Mouse (Mus musculus): Measurements from ENCODE around the gene Hif3a.

The Hif3a gene

GRCm38 (mm10) chr7:17017036-17017435 lies 45.2 kb downstream of the Hif3a start:
- ChIA-PET POLR2A (interaction anchor here in 3 of 4 experiments (0.5 to 1.9 kb wide), 8 partner anchors 10 to 220 kb away, joined by 3 to 5 read pairs (median 4); no protein-coding TSS in a partner anchor), CTCF (interaction anchor here (0.7 to 1.3 kb wide), 7 partner anchors 14 to 84 kb away, joined by 3 to 4 read pairs (median 3); no protein-coding TSS in a partner anchor)

- ChIA-PET POLR2A (interaction anchor here in 3 of 4 experiments (0.6 to 1.7 kb wide), 6 partner anchors 10 to 46 kb away, joined by 3 to 6 read pairs (median 4); no protein-coding TSS in a partner anchor), CTCF (interaction anchor here in 2 of 4 experiments (0.8 to 1.6 kb wide), 7 partner anchors 9 to 88 kb away, joined by 3 to 6 read pairs (median 4); no protein-coding TSS in a partner anchor)
Observed at GRCm38 (mm10) chr7:17015381-17015780, 46.8 kb downstream of the Hif3a start.

GRCm38 (mm10) chr7:17011909-17012590 lies 50.2 kb downstream of the Hif3a start:
- CTCF ChIA-PET = no interaction called here
- POLR2A ChIA-PET = interaction anchor here in 3 of 4 experiments (0.5 to 1.5 kb wide), 5 partner anchors 9 to 266 kb away, joined by 3 read pairs; no protein-coding TSS in a partner anchor

GRCm38 (mm10) chr7:17010010-17010347 lies 52.2 kb downstream of the Hif3a start:
- ChIA-PET POLR2A (no interaction called here), CTCF (interaction anchor here in 2 of 4 experiments (0.6 to 1.7 kb wide), 2 partner anchors 10 to 27 kb away, joined by 3 to 5 read pairs; partner anchors contain the start of gene Gm42372 (in 1 of the 2))

DNA sequence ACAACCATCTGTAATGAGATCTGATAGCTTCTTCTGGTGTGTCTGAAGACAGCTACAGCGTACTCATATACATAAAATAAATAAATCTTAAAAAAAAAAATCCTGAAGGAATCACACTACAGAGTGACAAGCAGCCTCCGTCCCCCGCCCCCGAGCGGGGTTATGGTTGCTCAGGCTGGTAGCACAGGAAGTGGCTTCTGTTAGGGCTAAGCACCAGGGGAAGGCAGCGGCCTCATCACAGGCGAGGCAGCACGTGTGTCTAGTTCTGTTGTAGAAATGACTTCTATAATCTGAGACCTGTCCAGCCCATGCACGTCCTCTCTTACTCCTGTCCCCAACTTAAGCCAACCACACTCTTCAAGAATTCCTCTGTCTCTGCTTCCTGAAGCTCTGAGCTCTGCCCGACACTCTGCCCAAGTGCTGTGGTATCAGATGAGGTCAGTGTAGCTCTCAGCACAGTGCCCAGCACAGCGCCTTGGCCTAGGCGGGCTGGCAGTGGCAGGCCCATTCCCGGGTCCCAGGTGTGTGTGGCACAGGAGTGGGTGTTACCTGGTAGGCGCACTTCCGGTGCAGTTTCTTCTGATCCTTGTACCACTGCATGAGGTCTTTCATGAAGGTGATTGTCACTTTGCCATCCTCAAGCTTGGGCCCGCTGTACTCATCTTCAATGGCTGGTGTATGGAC lies 52.8 kb downstream of the Hif3a start:
- ChIA-PET CTCF (interaction anchor here in 3 of 4 experiments (0.6 to 1.7 kb wide), 5 partner anchors 10 to 77 kb away, joined by 3 to 5 read pairs (median 3); partner anchors contain the start of gene Gm42372 (in 1 of the 3)), POLR2A (no interaction called here)

GRCm38 (mm10) chr7:17007300-17007699 lies 54.9 kb downstream of the Hif3a start:
- CTCF ChIA-PET = interaction anchor here in 3 of 4 experiments (0.6 to 1.2 kb wide), 4 partner anchors 56 to 1268 kb away, joined by 3 read pairs; no protein-coding TSS in a partner anchor

GRCm38 (mm10) chr7:17004716-17005115 lies 57.5 kb downstream of the Hif3a start:
- ChIA-PET POLR2A (no interaction called here), CTCF (interaction anchor here in 3 of 4 experiments (1.0 to 7.4 kb wide), 4 partner anchors 61 to 143 kb away, joined by 3 to 164 read pairs (median 6); no protein-coding TSS in a partner anchor)

More at GRCm38 (mm10) chr7:17007300-17007699, 54.9 kb downstream of the Hif3a start:
- POLR2A ChIA-PET = interaction anchor here in 3 of 4 experiments (0.6 to 1.4 kb wide), 5 partner anchors 14 to 1784 kb away, joined by 3 to 7 read pairs (median 3); no protein-coding TSS in a partner anchor

GRCm38 (mm10) chr7:17003230-17003960 lies 58.8 kb downstream of the Hif3a start:
- ChIA-PET POLR2A (interaction anchor here in 3 of 4 experiments (0.6 to 3.5 kb wide), 11 partner anchors 9 to 1940 kb away, joined by 3 to 12 read pairs (median 4); no protein-coding TSS in a partner anchor), CTCF (interaction anchor here (0.6 to 7.4 kb wide), 38 partner anchors 10 to 1890 kb away, joined by 3 to 164 read pairs (median 5); partner anchors contain the start of genes Gng8 (in 2 of the 4), Hif3a (in 2 of the 4) and Pnmal2 (in 1 of the 4))

GRCm38 (mm10) chr7:17002375-17003195 lies 59.6 kb downstream of the Hif3a start:
- CTCF ChIA-PET = interaction anchor here (0.6 to 7.4 kb wide), 51 partner anchors 9 to 1891 kb away, joined by 3 to 164 read pairs (median 5); partner anchors contain the start of genes Gng8 (in 2 of the 4), Hif3a (in 2 of the 4), Pnmal2 (in 2 of the 4) and Psg16 (in 1 of the 4)
- POLR2A ChIA-PET = interaction anchor here (0.6 to 3.5 kb wide), 13 partner anchors 8 to 1940 kb away, joined by 3 to 12 read pairs (median 4); no protein-coding TSS in a partner anchor

- ChIA-PET POLR2A (interaction anchor here in 2 of 4 experiments (0.6 to 3.5 kb wide), 15 partner anchors 8 to 218 kb away, joined by 3 to 13 read pairs (median 3); partner anchors contain the start of genes Pnmal2 (in 2 of the 2) and Slc1a5 (in 1 of the 2)), CTCF (interaction anchor here (0.5 to 7.4 kb wide), 57 partner anchors 8 to 528 kb away, joined by 3 to 164 read pairs (median 4); partner anchors contain the start of genes Pnmal2 (in 3 of the 4), Dact3 (in 2 of the 4) and Hif3a (in 1 of the 4))
Observed at GRCm38 (mm10) chr7:16999650-17000049, 62.6 kb downstream of the Hif3a start.

- ChIA-PET CTCF (interaction anchor here (0.5 to 7.4 kb wide), 52 partner anchors 9 to 527 kb away, joined by 3 to 164 read pairs (median 5); partner anchors contain the start of genes Pnmal2 (in 3 of the 4) and Dact3 (in 2 of the 4)), POLR2A (interaction anchor here in 2 of 4 experiments (0.6 to 1.6 kb wide), 9 partner anchors 9 to 67 kb away, joined by 3 to 13 read pairs (median 3); partner anchors contain the start of gene Pnmal2 (in 2 of the 2))
Observed at GRCm38 (mm10) chr7:16999233-16999632, 63.0 kb downstream of the Hif3a start.

GRCm38 (mm10) chr7:16995345-16995744 lies 66.9 kb downstream of the Hif3a start:
- ChIA-PET POLR2A (interaction anchor here in 3 of 4 experiments (0.6 to 3.3 kb wide), 15 partner anchors 14 to 223 kb away, joined by 3 to 24 read pairs (median 3); partner anchors contain the start of genes Hif3a (in 2 of the 3), Pnmal2 (in 2 of the 3) and Ppp5c (in 1 of the 3)), CTCF (interaction anchor here (0.6 to 3.9 kb wide), 16 partner anchors 25 to 366 kb away, joined by 3 to 25 read pairs (median 4); no protein-coding TSS in a partner anchor)

GRCm38 (mm10) chr7:16994400-16994799 lies 67.8 kb downstream of the Hif3a start:
- ChIA-PET POLR2A (interaction anchor here in 3 of 4 experiments (0.7 to 3.3 kb wide), 20 partner anchors 8 to 214 kb away, joined by 3 to 24 read pairs (median 4); partner anchors contain the start of genes Hif3a (in 2 of the 3), Pnmal2 (in 2 of the 3), Dact3 (in 1 of the 3) and Fkrp (in 1 of the 3)), CTCF (interaction anchor here (0.5 to 3.9 kb wide), 23 partner anchors 8 to 183 kb away, joined by 3 to 25 read pairs (median 4); partner anchors contain the start of genes Gm42372 (in 1 of the 4), Pnmal2 (in 1 of the 4) and Ppp5c (in 1 of the 4))

GRCm38 (mm10) chr7:16993651-16994399 lies 68.4 kb downstream of the Hif3a start:
- CTCF ChIA-PET = interaction anchor here (0.6 to 3.9 kb wide), 20 partner anchors 9 to 188 kb away, joined by 3 to 25 read pairs (median 3); partner anchors contain the start of genes Gm42372 (in 1 of the 4), Pnmal1 (in 1 of the 4), Pnmal2 (in 1 of the 4) and Ppp5c (in 1 of the 4)

GRCm38 (mm10) chr7:16992451-16992807 lies 69.8 kb downstream of the Hif3a start, which contains the start of gene Ccdc8:
TSS of gene Ccdc8 (plus strand) at chr7:16992708.
- ChIA-PET CTCF (interaction anchor here in 1 of 4 experiments (1.3 kb wide), 1 partner anchor 55 kb away, joined by 5 read pairs; no protein-coding TSS in a partner anchor), POLR2A (no interaction called here)

More at GRCm38 (mm10) chr7:16993651-16994399, 68.4 kb downstream of the Hif3a start:
- POLR2A ChIA-PET = interaction anchor here (0.5 to 3.3 kb wide), 15 partner anchors 9 to 700 kb away, joined by 3 to 24 read pairs (median 5); partner anchors contain the start of genes Dact3 (in 1 of the 4), Fkrp (in 1 of the 4), Gm42372 (in 1 of the 4) and Pnmal1 (in 1 of the 4)

Data from embryonic stem cell, embryonic (primary cell).